Mouse (Mus musculus): ENCODE measurements around the gene Mroh2a. TPM values are rescaled to one million over a fixed set of nuclear protein-coding genes. Genes with fewer than 3 reads are reported as not detected.

The Mroh2a gene
- polyA plus RNA-seq, 1 experiment from 2014 or later, result 0.93 TPM

- Histone ChIP-seq H3K9me3 (peaks cover 98% of the 10 kb centered on the region), H3K4me1 (replicated peaks) (no peaks in the 10 kb centered on the region), H3K27me3 (ENCODE audit: insufficient read depth, poor library complexity, severe bottlenecking) (no peaks in the 10 kb centered on the region), H3K4me3 (no peak overlapping the region), H3K36me3 (no peaks in the 10 kb centered on the region), H3K27ac (no peak overlapping the region)
- DNase-seq (ENCODE audit: low spot score), result no peak
- WGBS, result 71% methylated on average over 4 of the region's 4 CpGs
Measured at GRCm38 (mm10) chr1:88248658-88249057, 21.9 kb downstream of the Mroh2a start.

- 76% methylated on average over 7 of the region's 7 CpGs for WGBS
- Histone ChIP-seq H3K36me3 (no peaks in the 10 kb centered on the region), H3K4me3 (no peak overlapping the region), H3K27me3 (ENCODE audit: insufficient read depth, poor library complexity, severe bottlenecking) (no peaks in the 10 kb centered on the region), H3K27ac (no peak overlapping the region), H3K9me3 (peaks cover 98% of the 10 kb centered on the region), H3K4me1 (replicated peaks) (no peaks in the 10 kb centered on the region)
- no peak for DNase-seq (ENCODE audit: low spot score)
Measured at GRCm38 (mm10) chr1:88249596-88249995, 22.8 kb downstream of the Mroh2a start.

GRCm38 (mm10) chr1:88250023-88250422 lies 23.2 kb downstream of the Mroh2a start:
- H3K9me3 ChIP-seq, result peaks cover 98% of the 10 kb centered on the region
- no peak for DNase-seq (ENCODE audit: low spot score)
- H3K4me1 ChIP-seq (replicated peaks), result no peaks in the 10 kb centered on the region
- no peak overlapping the region for H3K27ac ChIP-seq
- H3K36me3 ChIP-seq, result no peaks in the 10 kb centered on the region
- WGBS, result 83% methylated on average over 5 of the region's 5 CpGs
- H3K27me3 ChIP-seq (ENCODE audit: insufficient read depth, poor library complexity, severe bottlenecking), result no peaks in the 10 kb centered on the region
- no peak overlapping the region for H3K4me3 ChIP-seq

GRCm38 (mm10) chr1:88253106-88253505 lies 26.3 kb downstream of the Mroh2a start:
- Histone ChIP-seq H3K27me3 (ENCODE audit: insufficient read depth, poor library complexity, severe bottlenecking) (no peaks in the 10 kb centered on the region), H3K36me3 (no peaks in the 10 kb centered on the region), H3K9me3 (peaks cover 98% of the 10 kb centered on the region), H3K4me1 (replicated peaks) (no peaks in the 10 kb centered on the region), H3K4me3 (no peak overlapping the region), H3K27ac (no peak overlapping the region)
- WGBS, result 74% methylated on average over 8 of the region's 8 CpGs
- DNase-seq (ENCODE audit: low spot score), result no peak

- no peaks in the 10 kb centered on the region for H3K4me1 ChIP-seq (replicated peaks)
- H3K9me3 ChIP-seq, result peaks cover 98% of the 10 kb centered on the region
- H3K27me3 ChIP-seq (ENCODE audit: insufficient read depth, poor library complexity, severe bottlenecking), result no peaks in the 10 kb centered on the region
- no peak overlapping the region for H3K4me3 ChIP-seq
- DNase-seq (ENCODE audit: low spot score), result no peak
- WGBS, result 73% methylated on average over 6 of the region's 6 CpGs
- H3K27ac ChIP-seq, result no peak overlapping the region
- H3K36me3 ChIP-seq, result no peaks in the 10 kb centered on the region
Measured at GRCm38 (mm10) chr1:88253540-88253939, 26.8 kb downstream of the Mroh2a start.

- 88% methylated on average over 12 of the region's 12 CpGs for WGBS
- peaks cover 98% of the 10 kb centered on the region for H3K9me3 ChIP-seq
- no peak for DNase-seq (ENCODE audit: low spot score)
- H3K27ac ChIP-seq, result no peak overlapping the region
- no peaks in the 10 kb centered on the region for H3K27me3 ChIP-seq (ENCODE audit: insufficient read depth, poor library complexity, severe bottlenecking)
- no peak overlapping the region for H3K4me3 ChIP-seq
- H3K4me1 ChIP-seq (replicated peaks), result no peaks in the 10 kb centered on the region
- peaks cover 8% of the 10 kb centered on the region for H3K36me3 ChIP-seq
Measured at GRCm38 (mm10) chr1:88254793-88255465, 28.1 kb downstream of the Mroh2a start.

GRCm38 (mm10) chr1:88255466-88255857 lies 28.7 kb downstream of the Mroh2a start:
- H3K4me1 ChIP-seq (replicated peaks), result no peaks in the 10 kb centered on the region
- DNase-seq (ENCODE audit: low spot score), result no peak
- peaks cover 14% of the 10 kb centered on the region for H3K36me3 ChIP-seq
- H3K27me3 ChIP-seq (ENCODE audit: insufficient read depth, poor library complexity, severe bottlenecking), result no peaks in the 10 kb centered on the region
- H3K4me3 ChIP-seq, result no peak overlapping the region
- H3K9me3 ChIP-seq, result peaks cover 98% of the 10 kb centered on the region
- WGBS, result 57% methylated on average over 2 of the region's 2 CpGs
- no peak overlapping the region for H3K27ac ChIP-seq

GRCm38 (mm10) chr1:88255989-88256754 lies 29.4 kb downstream of the Mroh2a start:
- Histone ChIP-seq H3K9me3 (peaks cover 98% of the 10 kb centered on the region), H3K36me3 (peaks cover 21% of the 10 kb centered on the region), H3K4me1 (replicated peaks) (no peaks in the 10 kb centered on the region), H3K4me3 (no peak overlapping the region), H3K27me3 (ENCODE audit: insufficient read depth, poor library complexity, severe bottlenecking) (no peaks in the 10 kb centered on the region), H3K27ac (no peak overlapping the region)
- DNase-seq (ENCODE audit: low spot score), result no peak
- WGBS, result 83% methylated on average over 13 of the region's 13 CpGs

- Histone ChIP-seq H3K27ac (no peak overlapping the region), H3K27me3 (ENCODE audit: insufficient read depth, poor library complexity, severe bottlenecking) (no peaks in the 10 kb centered on the region), H3K36me3 (peaks cover 30% of the 10 kb centered on the region), H3K9me3 (peaks cover 99% of the 10 kb centered on the region), H3K4me3 (no peak overlapping the region), H3K4me1 (replicated peaks) (no peaks in the 10 kb centered on the region)
- WGBS, result 82% methylated on average over 10 of the region's 10 CpGs
- DNase-seq (ENCODE audit: low spot score), result no peak
Measured at GRCm38 (mm10) chr1:88256886-88257663, 30.3 kb downstream of the Mroh2a start.

GRCm38 (mm10) chr1:88257681-88258080 lies 30.9 kb downstream of the Mroh2a start:
- H3K27me3 ChIP-seq (ENCODE audit: insufficient read depth, poor library complexity, severe bottlenecking), result no peaks in the 10 kb centered on the region
- H3K27ac ChIP-seq, result no peak overlapping the region
- peaks cover 36% of the 10 kb centered on the region for H3K36me3 ChIP-seq
- no peak for DNase-seq (ENCODE audit: low spot score)
- H3K4me3 ChIP-seq, result no peak overlapping the region
- WGBS, result 80% methylated on average over 6 of the region's 6 CpGs
- peaks cover 99% of the 10 kb centered on the region for H3K9me3 ChIP-seq
- no peaks in the 10 kb centered on the region for H3K4me1 ChIP-seq (replicated peaks)

GRCm38 (mm10) chr1:88258361-88258760 lies 31.6 kb downstream of the Mroh2a start:
- Histone ChIP-seq H3K4me3 (no peak overlapping the region), H3K27ac (no peak overlapping the region), H3K9me3 (peaks cover 99% of the 10 kb centered on the region), H3K27me3 (ENCODE audit: insufficient read depth, poor library complexity, severe bottlenecking) (no peaks in the 10 kb centered on the region), H3K4me1 (replicated peaks) (no peaks in the 10 kb centered on the region), H3K36me3 (peaks cover 43% of the 10 kb centered on the region)
- DNase-seq (ENCODE audit: low spot score), result no peak
- 69% methylated on average over 6 of the region's 6 CpGs for WGBS

- Histone ChIP-seq H3K4me1 (replicated peaks) (no peaks in the 10 kb centered on the region), H3K27me3 (ENCODE audit: insufficient read depth, poor library complexity, severe bottlenecking) (no peaks in the 10 kb centered on the region)
- WGBS, result 79% methylated on average over 8 of the region's 8 CpGs
Measured at GRCm38 (mm10) chr1:88258881-88259642, 32.3 kb downstream of the Mroh2a start.

More at GRCm38 (mm10) chr1:88258881-88259642, 32.3 kb downstream of the Mroh2a start:
- DNase-seq (ENCODE audit: low spot score), result no peak
- H3K9me3 ChIP-seq, result peaks cover 98% of the 10 kb centered on the region
- H3K4me3 ChIP-seq, result no peak overlapping the region
- peaks cover 50% of the 10 kb centered on the region for H3K36me3 ChIP-seq
- H3K27ac ChIP-seq, result no peak overlapping the region

All from hindbrain, embryonic 10.5 days (tissue).